Mouse (Mus musculus) kidney, postnatal 25 days (tissue): ENCODE measurements at regions not wholly inside any gene's neighbourhood (a gene's known extent, or its start where the extent isn't known, plus 50 kb on each side); places are given as distances from the start of the nearest gene placed in this dataset.

Experiments
- DNase-seq, 2 experiments: peaks; one replicate each; pipeline ENCODE4 v3.0.0; 2021; ENCODE audit warnings: mixed read lengths in 2 of 2

GRCm38 (mm10) chr8:44094818-44095217 lies 385.0 kb upstream of the Adam34 start:
- no peak for DNase-seq

GRCm38 (mm10) chr8:44093491-44093890 lies 383.6 kb upstream of the Adam34 start:
- DNase-seq: no peak

- DNase-seq: no peak
Measured at GRCm38 (mm10) chr8:44082057-44082456, 372.2 kb upstream of the Adam34 start.

- DNase-seq: no peak
Measured at GRCm38 (mm10) chr8:44058846-44059245, 349.0 kb upstream of the Adam34 start.

- no peak for DNase-seq
Measured at GRCm38 (mm10) chr8:44042572-44043355, 332.9 kb upstream of the Adam34 start.

- no peak for DNase-seq
Measured at GRCm38 (mm10) chr8:44034211-44034610, 324.4 kb upstream of the Adam34 start.

- DNase-seq: no peak
Measured at GRCm38 (mm10) chr8:44031376-44031775, 321.5 kb upstream of the Adam34 start.

- no peak for DNase-seq
Measured at GRCm38 (mm10) chr8:44030972-44031371, 321.1 kb upstream of the Adam34 start.

GRCm38 (mm10) chr8:44027738-44028137 lies 317.9 kb upstream of the Adam34 start:
- peak; percentile 66 to 75 for DNase-seq

GRCm38 (mm10) chr8:44025926-44026325 lies 316.1 kb upstream of the Adam34 start:
- peak; percentile 40 to 78 for DNase-seq

GRCm38 (mm10) chr8:44024028-44024427 lies 314.2 kb upstream of the Adam34 start:
- no peak for DNase-seq
